Mouse (Mus musculus) liver, adult 2 months (tissue): ENCODE results near the gene 1700013G24Rik. TPM values are rescaled to one million over a fixed set of nuclear protein-coding genes. Genes with fewer than 3 reads are reported as not detected.

Experiments
- DNase-seq: peaks from one replicate; pipeline ENCODE4 v3.0.0-alpha.2; 2011; ENCODE audit warnings: low read depth, low spot score; ENCODE audit errors: extremely low read depth
- H3K27ac ChIP-seq: fragments of 200-500 bp; replicated peaks from 2 replicates; pipeline ENCODE4 v1.5.1; 2012; ENCODE audit warnings: low read depth, mild to moderate bottlenecking, control low read depth, inconsistent platforms, low read length; ENCODE audit not compliant: insufficient read depth
- H3K27me3 ChIP-seq: fragments of 200-500 bp; 2 replicates; pipeline ENCODE4 v1.6.1; 2012; ENCODE audit warnings: mild to moderate bottlenecking, moderate library complexity, low read length, inconsistent platforms; ENCODE audit not compliant: control insufficient read depth, insufficient read depth
- H3K36me3 ChIP-seq: fragments of 200-500 bp; 2 replicates; pipeline ENCODE4 v1.6.1; 2012; ENCODE audit warnings: low read length, inconsistent platforms; ENCODE audit not compliant: control insufficient read depth, insufficient read depth
- H3K4me1 ChIP-seq: fragments of 200-500 bp; 2 replicates; pipeline ENCODE4 v1.6.1; 2011; ENCODE audit warnings: low read length; ENCODE audit not compliant: control insufficient read depth, insufficient read depth
- H3K4me3 ChIP-seq: fragments of 200-500 bp; 2 replicates; pipeline ENCODE4 v1.5.1; 2011; ENCODE audit warnings: low read depth, mild to moderate bottlenecking, control low read depth, low read length, moderate library complexity; ENCODE audit not compliant: insufficient read depth
- H3K79me2 ChIP-seq: fragments of 200-500 bp; 2 replicates; pipeline ENCODE4 v1.6.1; 2012; ENCODE audit warnings: inconsistent platforms, mild to moderate bottlenecking, low read length, moderate library complexity; ENCODE audit not compliant: control insufficient read depth, insufficient read depth
- H3K9ac ChIP-seq: fragments of 200-500 bp; 2 replicates; pipeline ENCODE4 v1.6.1; 2012; ENCODE audit warnings: low read depth, mild to moderate bottlenecking, control low read depth, inconsistent platforms, low read length
- CTCF ChIP-seq: fragments of 200-500 bp; IDR thresholded peaks from 2 replicates; pipeline ENCODE4 v1.5.1; 2011; ENCODE audit warnings: low read depth, low read length, control low read depth
- POLR2A ChIP-seq: fragments of 200-500 bp; IDR thresholded peaks from 2 replicates; pipeline ENCODE4 v1.6.1; 2011; ENCODE audit warnings: low read length, control low read depth; ENCODE audit not compliant: insufficient read depth; ENCODE audit errors: extremely low read depth
- WGBS: fragments of 180-500 bp; shearing (Covaris S2); methylation state at CpG from one replicate; pipeline ENCODE4 v1.1.7; 2018; 5-methylcytosine and 5-hydroxymethylcytosine counted together
- polyA plus RNA-seq: library from polyadenylated mRNA; depleted of rRNA; stranded (reverse); fragments of >200 nt; gene quantifications from 2 replicates; pipeline ENCODE4 v1.2.3, GENCODE M21; 2012; rRNA removed
- total RNA-seq: library from RNA; depleted of rRNA; stranded (reverse); fragments of >200 nt; gene quantifications from 2 replicates; pipeline ENCODE4 v1.2.3, GENCODE M21; 2014; rRNA removed

Gene 1700013G24Rik
- total and polyA plus RNA-seq, 2 experiments = not detected

GRCm38 (mm10) chr4:137503509-137503971, 50.5 kb downstream of the 1700013G24Rik start:
- H3K27ac ChIP-seq = no peak overlapping the region
- no peak for TF ChIP-seq POLR2A
- no peak for TF ChIP-seq CTCF
- H3K79me2 ChIP-seq = no peaks in the 10 kb centered on the region
- WGBS = 77% methylated on average over 6 of the region's 6 CpGs
- DNase-seq = no peak
- no peaks in the 10 kb centered on the region for H3K27me3 ChIP-seq
- no peak overlapping the region for H3K4me3 ChIP-seq
- H3K4me1 ChIP-seq = peaks cover 2% of the 10 kb centered on the region; the same call in 1 of the 2 replicates
- no peaks in the 10 kb centered on the region for H3K36me3 ChIP-seq
- H3K9ac ChIP-seq = no peak overlapping the region

Other genes starting within 250 kb of the 1700013G24Rik start
- gene Wnt4, start 175.8 kb upstream of the 1700013G24Rik start, total RNA-seq = 0.40 and 0.46 TPM in 2 replicates
- 0.80 and 1.4 TPM in 2 replicates for gene Wnt4, start 175.8 kb upstream of the 1700013G24Rik start, polyA plus RNA-seq
- 124 and 131 TPM in 2 replicates for gene Cdc42, start 95.6 kb upstream of the 1700013G24Rik start, total RNA-seq
- 35.8 and 36.9 TPM in 2 replicates for gene Cdc42, start 95.6 kb upstream of the 1700013G24Rik start, polyA plus RNA-seq
- gene Cela3a, start 43.5 kb upstream of the 1700013G24Rik start, total RNA-seq = not detected in 2 replicates
- not detected in 2 replicates for gene Cela3a, start 43.5 kb upstream of the 1700013G24Rik start, polyA plus RNA-seq
- 16.6 and 59.5 TPM in 2 replicates for gene Cela3b, start 22.7 kb upstream of the 1700013G24Rik start, total RNA-seq
- gene Cela3b, start 22.7 kb upstream of the 1700013G24Rik start, polyA plus RNA-seq = 0.42 and 1.0 TPM in 2 replicates
- gene Hspg2, start 15.5 kb downstream of the 1700013G24Rik start, total RNA-seq = 7.2 and 11.8 TPM in 2 replicates
- 7.2 and 7.6 TPM in 2 replicates for gene Hspg2, start 15.5 kb downstream of the 1700013G24Rik start, polyA plus RNA-seq
- not detected in 2 replicates for gene Ldlrad2, start 121.3 kb downstream of the 1700013G24Rik start, total RNA-seq
- not detected in 2 replicates for gene Ldlrad2, start 121.3 kb downstream of the 1700013G24Rik start, polyA plus RNA-seq
- 19.6 and 24.7 TPM in 2 replicates for gene Usp48, start 140.5 kb downstream of the 1700013G24Rik start, total RNA-seq
- gene Usp48, start 140.5 kb downstream of the 1700013G24Rik start, polyA plus RNA-seq = 15.1 and 21.8 TPM in 2 replicates
- 2.9 and 5.2 TPM in 2 replicates for gene Rap1gap, start 211.4 kb downstream of the 1700013G24Rik start, total RNA-seq
- gene Rap1gap, start 211.4 kb downstream of the 1700013G24Rik start, polyA plus RNA-seq = 5.8 and 11.5 TPM in 2 replicates